8 mouse cellular contexts compared by ENCODE assay signal in genomic region chrX:136171189-136172117, GRCm38 (mm10). TPM values are rescaled to one million over a fixed set of nuclear protein-coding genes. Genes with fewer than 3 reads are reported as not detected.
DNase-seq lines count a peak whose midpoint lies in the region; ATAC-seq and TF ChIP-seq lines count a peak whose summit lies in the region.

No protein-coding gene starts in this region.

- WGBS in lung, adult 2 months, result 32% methylated on average over 24 of the region's 24 CpGs

- H3K4me1 ChIP-seq in lung, adult 2 months (ENCODE audit: control insufficient read depth, insufficient read depth, low read length), result no peaks in the 10 kb centered on the region

- peak overlapping the region; percentile 92 for H3K4me3 ChIP-seq in lung, adult 2 months (replicated peaks; ENCODE audit: extremely low read depth, low read depth, low read length)

- ATAC-seq in frontal cortex, adult (ENCODE audit: low TSS enrichment), result peak; percentile 74
- peak; percentile 30 to 61; a peak in 3 of 4 replicates for ATAC-seq in hematopoietic stem cell, adult 5-6 weeks (replicated peaks in 1 of 2; ENCODE audit: insufficient read depth in 1 of 2, low FRiP score in 2 of 2, low TSS enrichment in 1 of 2, low read depth in 1 of 2, poor library complexity in 2 of 2, severe bottlenecking in 2 of 2)
- ATAC-seq in monocyte, adult 5-6 weeks (replicated peaks; ENCODE audit: insufficient number of reproducible peaks, low FRiP score, low TSS enrichment, poor library complexity, severe bottlenecking), result no peak

- TF ChIP-seq CTCF in lung, adult 2 months (IDR thresholded peaks at IDR 0.05; ENCODE audit: insufficient read depth, low read length), result no peak

- peak; percentile 90 for DNase-seq in ZHBTc4 (ENCODE audit: low read depth, low spot score)
- peak; percentile 72 for DNase-seq in cerebellum, adult 9-11 months
- peak; percentile 1 for DNase-seq in layer of hippocampus, adult 9-10 months (ENCODE audit: low spot score)
- DNase-seq in lung, adult 2 months, result peak; percentile 30
- DNase-seq in ovary, adult 18-20 months (ENCODE audit: low spot score), result peak; percentile 51

- no peak for TF ChIP-seq POLR2A in lung, adult 2 months (IDR thresholded peaks at IDR 0.05; ENCODE audit: borderline replicate concordance, extremely low read depth, low read depth, low read length)

RNA-seq across cellular contexts. Expression of gene Tceal8, which starts 0.7 kb away (rescaled TPM):
- 90.9 and 95.8 TPM in 2 replicates for total RNA-seq in hematopoietic stem cell, adult 5-6 weeks (2017)
- 4.5 and 11.4 TPM in 2 replicates for polyA plus RNA-seq in lung, adult 2 months (2012; rRNA removed)
- total RNA-seq in monocyte, adult 5-6 weeks (2017), result 6.5 to 17.3 TPM (median 15.9 TPM) in 3 replicates

RNA-seq across cellular contexts. Expression of gene Tceal5, which starts 32.2 kb away (rescaled TPM):
- total RNA-seq in hematopoietic stem cell, adult 5-6 weeks (2017), result 1.6 and 10.1 TPM in 2 replicates
- 0.11 TPM in 2 replicates for polyA plus RNA-seq in lung, adult 2 months (2012; rRNA removed)
- not detected in 3 replicates for total RNA-seq in monocyte, adult 5-6 weeks (2017)

RNA-seq across cellular contexts. Expression of gene Bex4, which starts 32.7 kb away (rescaled TPM):
- total RNA-seq in hematopoietic stem cell, adult 5-6 weeks (2017), result 17.6 and 26.4 TPM in 2 replicates
- polyA plus RNA-seq in lung, adult 2 months (2012; rRNA removed), result 10.8 and 12.0 TPM in 2 replicates
- total RNA-seq in monocyte, adult 5-6 weeks (2017), result not detected in 3 replicates

RNA-seq across cellular contexts. Expression of gene Tceal7, which starts 43.1 kb away (rescaled TPM):
- not detected in 2 replicates for total RNA-seq in hematopoietic stem cell, adult 5-6 weeks (2017)
- not detected in 2 replicates for polyA plus RNA-seq in lung, adult 2 months (2012; rRNA removed)
- not detected in 3 replicates for total RNA-seq in monocyte, adult 5-6 weeks (2017)

RNA-seq across cellular contexts. Expression of gene Bex1, which starts 43.9 kb away (rescaled TPM):
- 35.0 and 39.9 TPM in 2 replicates for total RNA-seq in hematopoietic stem cell, adult 5-6 weeks (2017)
- 3.0 and 3.4 TPM in 2 replicates for polyA plus RNA-seq in lung, adult 2 months (2012; rRNA removed)
- not detected in 3 replicates for total RNA-seq in monocyte, adult 5-6 weeks (2017)

Comparison
In these comparisons a context has a peak if more than half of its experiments do, and no peak if none do; other contexts are left out.
1. DNase-seq: peak in every context shown above with its lines; median percentile 90 in ZHBTc4; 72 in cerebellum, adult 9-11 months; 51 in ovary, adult 18-20 months; 30 in lung, adult 2 months; 1 in layer of hippocampus, adult 9-10 months.
2. RNA of gene Bex4, which starts 32.7 kb away (total RNA-seq): 17.6 to 26.4 TPM in hematopoietic stem cell, adult 5-6 weeks; not detected in monocyte, adult 5-6 weeks; every median in the first group is over 10 times any median in the second.